Mouse (Mus musculus) gastrocnemius, adult 18-20 months (tissue): ENCODE data around the gene Ier5l. TPM values are rescaled to one million over a fixed set of nuclear protein-coding genes. Genes with fewer than 3 reads are reported as not detected.

ENCODE experiments used
- DNase-seq: peaks from one replicate; pipeline ENCODE4 v3.0.0; 2021; ENCODE audit warnings: low spot score
- long read RNA-seq, 2 experiments: library from polyadenylated mRNA; stranded (forward); transcript quantifications; one replicate each; pipeline ENCODE4 v2.0.0; 2021
- total RNA-seq, 2 experiments: library from RNA; stranded (reverse); gene quantifications; 2 replicates each; pipeline ENCODE4 v1.2.3; 2021

The Ier5l gene
- 1 to 10 TPM; 1.0 to 1.7 TPM for total RNA-seq
- long read RNA-seq, experiment 1, partial matches to known transcripts, result 0 of 2 reads
- long read RNA-seq, experiment 1, other reads (novel, unspliced or antisense), result 0 of 2 reads
- long read RNA-seq, experiment 2, result 0 reads

DNA sequence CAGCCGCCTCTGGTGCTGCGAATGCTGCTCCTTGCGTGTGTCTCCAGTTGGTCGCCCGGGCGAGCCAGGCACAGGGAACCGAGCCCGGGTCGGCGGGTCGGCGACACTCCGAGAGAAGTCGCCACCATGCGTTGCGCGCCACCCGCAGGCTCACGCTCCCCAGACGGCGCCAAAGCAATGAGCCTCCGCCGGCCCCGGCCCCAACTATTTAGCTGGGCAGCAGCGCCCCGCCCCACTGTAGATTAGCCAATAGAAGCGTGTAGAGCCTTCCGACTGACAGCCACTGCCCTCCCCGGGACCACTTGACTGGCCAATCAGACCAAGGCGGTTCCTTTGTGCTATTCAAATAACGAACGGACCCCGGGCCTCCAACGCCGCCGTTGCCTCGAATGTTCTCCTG, at the start of gene Ier5l:
Ier5l (minus strand) TSS at position 181 of the 400 bp plus-strand sequence.
- peak; percentile 96 for DNase-seq

- no peak for DNase-seq
Measured at GRCm38 (mm10) chr2:30523727-30524126, 49.7 kb upstream of the Ier5l start.

DNA sequence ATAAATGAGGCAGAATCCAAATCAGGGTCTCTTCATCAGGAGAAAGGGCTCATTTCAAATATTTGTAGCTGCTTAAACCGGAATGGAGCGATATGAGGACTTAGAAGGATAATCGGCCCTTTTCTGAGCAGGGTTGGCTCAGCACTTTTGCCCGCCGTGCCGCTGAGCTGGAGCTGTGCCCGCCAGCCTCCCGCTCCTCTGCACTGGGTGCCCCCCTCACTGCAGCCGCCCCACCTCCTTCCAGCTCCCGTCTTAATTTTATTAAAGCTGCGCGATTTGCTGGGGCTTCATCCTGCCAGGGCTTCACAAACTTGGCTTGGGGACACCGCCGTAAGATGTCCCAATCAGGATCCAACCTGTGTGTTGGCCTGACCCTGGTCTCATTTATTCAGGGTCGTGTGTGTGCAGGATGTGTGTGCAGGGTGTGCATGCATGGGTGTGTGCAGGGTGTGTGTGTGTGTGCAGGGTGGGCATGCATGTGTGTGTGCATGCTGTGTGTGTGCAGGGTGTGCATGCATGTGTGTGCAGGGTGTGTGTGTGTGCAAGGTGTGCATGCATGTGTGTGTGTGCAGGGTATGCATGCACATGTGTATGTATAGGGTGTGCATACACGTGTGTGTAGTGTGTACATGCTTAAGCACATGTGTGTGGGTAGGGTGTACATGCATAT, 36.8 kb upstream of the Ier5l start:
- DNase-seq, result no peak

DNA sequence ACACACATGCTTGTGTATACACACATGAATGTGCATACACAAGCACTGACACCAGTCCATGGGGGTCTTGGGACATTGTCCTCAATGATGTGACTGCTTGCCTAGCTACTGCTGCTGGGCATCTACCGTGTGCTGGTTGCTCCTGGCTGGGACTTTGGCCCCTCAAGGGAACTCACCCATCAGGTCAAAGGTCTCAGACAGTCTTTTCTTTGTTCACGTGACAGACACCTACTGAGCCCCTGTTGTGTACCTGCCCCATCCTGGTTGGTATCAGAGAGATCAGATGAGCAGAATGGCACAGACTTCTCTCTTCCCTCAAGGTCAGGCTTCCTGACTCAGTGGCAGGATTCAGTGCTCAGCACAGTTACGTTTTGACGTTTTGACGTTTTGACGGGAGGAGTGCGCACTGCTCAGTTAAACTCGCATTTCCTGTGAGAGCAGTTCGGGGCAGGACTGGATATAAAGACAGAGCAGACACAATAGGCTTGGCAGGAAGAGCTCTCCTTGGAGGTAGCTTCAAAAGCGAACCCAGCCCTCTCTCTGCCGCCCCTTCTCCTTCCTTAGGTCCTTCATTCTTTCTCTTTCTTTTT, 33.2 kb upstream of the Ier5l start:
- no peak for DNase-seq

- no peak for DNase-seq
Measured at GRCm38 (mm10) chr2:30503677-30504621, 29.9 kb upstream of the Ier5l start.

GRCm38 (mm10) chr2:30501701-30502100, 27.7 kb upstream of the Ier5l start:
- DNase-seq, result no peak

DNA sequence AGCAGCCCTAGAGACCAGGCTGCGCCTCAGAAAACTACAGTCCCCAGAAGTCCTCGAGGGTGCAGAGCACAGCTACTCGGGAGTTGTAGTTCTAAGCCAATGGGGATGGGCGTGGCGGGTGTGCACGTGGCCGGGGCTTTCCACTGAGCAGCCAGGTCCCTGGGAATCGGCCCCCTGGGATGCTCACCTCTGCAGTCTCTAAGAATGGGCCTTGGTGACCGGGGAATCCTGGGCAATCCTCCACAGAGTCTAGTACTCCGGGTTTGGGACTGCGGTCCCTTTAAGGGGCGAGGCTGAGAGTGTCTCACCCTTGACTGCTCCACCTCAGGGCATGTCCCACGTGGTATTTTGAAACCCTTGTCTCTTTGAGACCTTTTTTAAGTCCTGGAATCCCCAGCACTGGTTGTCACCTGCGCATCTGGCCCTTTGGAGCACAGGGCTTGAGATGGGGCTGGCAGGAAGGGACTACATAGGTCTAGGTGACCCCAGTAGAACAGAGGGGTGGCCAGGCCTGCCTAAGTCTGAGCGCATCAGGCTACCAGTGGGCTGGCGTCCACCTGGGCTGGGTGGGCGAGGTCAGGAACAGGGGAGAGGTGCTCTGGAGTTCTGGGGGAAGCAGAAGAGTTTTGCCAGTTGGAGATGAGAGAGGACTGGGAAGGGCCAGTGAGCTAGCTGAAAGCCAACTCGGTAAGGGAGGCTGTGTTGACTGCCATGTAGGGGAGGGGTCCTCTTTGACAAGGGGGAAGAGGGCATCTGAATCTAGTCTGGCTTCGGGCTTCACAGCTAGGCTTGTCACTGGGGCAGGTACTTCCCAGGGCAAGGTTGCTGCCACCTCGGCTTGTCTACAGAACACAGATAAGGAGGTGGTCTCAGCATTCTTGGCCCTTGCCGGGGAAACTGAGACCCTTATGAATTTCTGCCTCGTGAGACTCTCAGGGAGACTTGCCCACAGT, 22.2 kb upstream of the Ier5l start:
- peak; percentile 77 for DNase-seq

DNA sequence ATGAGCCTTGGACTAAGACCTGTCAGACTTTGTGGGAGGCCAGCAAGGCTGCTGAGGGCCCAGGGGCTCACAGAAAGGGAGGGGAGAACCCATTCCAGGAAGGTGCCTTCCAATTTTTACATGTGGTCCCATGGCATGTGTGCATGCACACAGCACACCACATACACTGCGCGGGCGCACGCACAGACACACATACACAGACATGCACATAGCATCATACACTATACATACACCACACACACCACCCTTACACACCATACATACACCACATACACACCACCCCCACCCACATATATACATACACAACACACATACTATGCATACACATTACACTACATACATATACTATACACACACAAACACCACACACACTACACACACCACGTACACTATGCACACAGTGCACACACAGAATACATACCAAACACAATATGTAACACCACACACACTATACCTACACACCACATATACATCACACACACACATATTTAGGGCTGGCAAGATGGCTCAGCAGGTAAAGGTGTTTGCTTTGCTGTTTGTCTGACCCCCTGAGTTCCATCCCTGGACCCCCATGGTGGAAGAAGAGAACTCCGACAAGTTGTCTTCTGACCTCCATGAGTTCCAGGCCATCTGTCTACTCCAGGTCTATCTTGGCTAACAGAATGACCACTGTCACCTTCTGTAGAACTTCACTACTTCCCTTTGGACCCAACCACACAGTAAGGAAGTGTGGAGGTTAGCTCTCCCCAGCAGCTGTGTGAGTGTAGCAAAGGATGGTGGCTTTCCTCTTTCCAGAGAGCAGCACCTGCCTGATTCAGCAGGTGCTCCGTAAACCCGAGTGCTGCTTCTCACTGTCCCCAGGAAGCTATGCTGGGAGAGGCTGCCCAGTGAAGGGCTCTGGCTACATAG, 21.2 kb upstream of the Ier5l start:
- DNase-seq, result no peak

GRCm38 (mm10) chr2:30490384-30490783, 16.4 kb upstream of the Ier5l start:
- no peak for DNase-seq

DNA sequence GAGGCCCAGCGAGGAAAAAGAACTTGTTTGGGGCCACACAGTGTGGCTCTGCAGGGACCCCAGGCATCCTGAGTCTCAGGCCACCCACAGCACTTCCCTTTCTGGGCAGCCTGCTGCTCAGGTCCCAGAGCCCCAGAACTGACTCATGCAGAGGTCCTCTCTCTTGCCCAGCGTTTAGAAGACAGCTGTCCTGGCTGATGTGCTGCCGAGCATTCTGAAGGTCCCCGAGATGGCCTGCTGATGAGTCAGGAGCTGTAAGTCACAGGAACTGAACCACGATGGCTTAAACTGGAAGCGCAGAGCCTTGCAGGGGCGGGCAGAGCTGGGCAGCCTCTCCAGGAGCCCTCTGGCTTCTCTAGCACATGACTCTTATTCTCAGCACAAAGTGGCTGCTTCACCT, 13.6 kb upstream of the Ier5l start:
- peak; percentile 40 for DNase-seq

- no peak for DNase-seq
Measured at GRCm38 (mm10) chr2:30478526-30478925, 4.5 kb upstream of the Ier5l start.

DNA sequence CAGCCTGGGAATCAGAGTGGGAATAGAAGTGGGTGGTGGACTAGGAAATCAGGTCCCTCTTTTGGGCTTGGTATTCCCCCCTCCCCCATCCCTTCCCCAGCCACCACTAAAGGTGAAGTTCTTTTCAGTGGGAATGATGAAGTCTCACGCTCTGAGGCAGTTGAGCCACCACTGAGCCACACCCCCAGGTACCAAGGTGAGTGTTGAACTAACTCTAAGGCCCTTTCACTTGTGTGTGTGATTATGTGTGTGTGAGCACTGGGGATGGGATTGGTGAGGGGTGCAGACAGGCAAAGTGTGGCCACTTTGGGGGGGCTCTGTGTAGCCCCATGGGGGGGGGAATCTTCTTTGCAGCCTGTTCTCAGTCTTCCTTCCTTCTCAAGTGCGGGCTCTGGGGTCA, 2.2 kb upstream of the Ier5l start:
- no peak for DNase-seq

DNA sequence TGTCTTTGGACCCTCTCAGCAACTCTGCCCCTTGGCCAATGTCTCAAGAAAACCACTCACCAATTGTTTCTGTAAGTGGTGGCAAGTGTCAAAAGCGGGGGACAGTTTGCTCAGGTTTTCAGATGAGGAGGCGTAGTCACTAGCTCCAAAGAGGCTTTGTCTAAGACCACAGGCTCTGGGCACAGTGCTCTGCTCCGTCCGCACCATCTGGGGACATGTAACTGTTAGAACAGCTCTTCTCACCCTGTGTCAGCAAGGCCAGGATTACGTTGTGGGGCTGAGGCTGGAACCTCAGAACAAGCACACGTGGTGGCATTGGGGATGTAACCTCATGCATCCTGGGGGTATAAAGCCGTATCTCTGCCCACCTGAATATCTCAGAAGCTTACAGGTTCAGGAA, 1.4 kb upstream of the Ier5l start:
- DNase-seq, result no peak

DNA sequence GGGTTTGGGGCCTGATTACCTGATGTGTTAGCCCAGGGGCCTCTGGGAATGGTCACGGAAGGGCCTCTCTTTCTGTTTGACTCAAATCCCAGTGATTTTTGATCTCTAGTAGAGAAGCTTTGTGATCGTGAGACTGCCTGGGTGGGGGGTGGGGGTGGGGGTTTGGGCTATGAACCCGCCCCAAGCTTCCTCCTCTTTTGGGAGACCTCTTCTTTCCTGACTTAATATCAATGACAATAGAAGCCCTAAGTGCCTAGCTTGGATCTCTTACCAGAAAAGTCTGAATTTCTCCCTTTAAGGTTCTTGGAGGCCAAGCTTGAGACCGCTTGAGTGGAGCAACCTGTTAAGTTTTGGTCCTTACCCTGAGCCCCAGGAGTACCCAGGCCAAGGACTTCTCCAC, 757 bp upstream of the Ier5l start:
- DNase-seq, result no peak

- DNase-seq, result no peak
Measured at GRCm38 (mm10) chr2:30473431-30474031, 488 bp downstream of the Ier5l start.

GRCm38 (mm10) chr2:30472731-30473351, 1.2 kb downstream of the Ier5l start:
- DNase-seq, result peak; percentile 47

DNA sequence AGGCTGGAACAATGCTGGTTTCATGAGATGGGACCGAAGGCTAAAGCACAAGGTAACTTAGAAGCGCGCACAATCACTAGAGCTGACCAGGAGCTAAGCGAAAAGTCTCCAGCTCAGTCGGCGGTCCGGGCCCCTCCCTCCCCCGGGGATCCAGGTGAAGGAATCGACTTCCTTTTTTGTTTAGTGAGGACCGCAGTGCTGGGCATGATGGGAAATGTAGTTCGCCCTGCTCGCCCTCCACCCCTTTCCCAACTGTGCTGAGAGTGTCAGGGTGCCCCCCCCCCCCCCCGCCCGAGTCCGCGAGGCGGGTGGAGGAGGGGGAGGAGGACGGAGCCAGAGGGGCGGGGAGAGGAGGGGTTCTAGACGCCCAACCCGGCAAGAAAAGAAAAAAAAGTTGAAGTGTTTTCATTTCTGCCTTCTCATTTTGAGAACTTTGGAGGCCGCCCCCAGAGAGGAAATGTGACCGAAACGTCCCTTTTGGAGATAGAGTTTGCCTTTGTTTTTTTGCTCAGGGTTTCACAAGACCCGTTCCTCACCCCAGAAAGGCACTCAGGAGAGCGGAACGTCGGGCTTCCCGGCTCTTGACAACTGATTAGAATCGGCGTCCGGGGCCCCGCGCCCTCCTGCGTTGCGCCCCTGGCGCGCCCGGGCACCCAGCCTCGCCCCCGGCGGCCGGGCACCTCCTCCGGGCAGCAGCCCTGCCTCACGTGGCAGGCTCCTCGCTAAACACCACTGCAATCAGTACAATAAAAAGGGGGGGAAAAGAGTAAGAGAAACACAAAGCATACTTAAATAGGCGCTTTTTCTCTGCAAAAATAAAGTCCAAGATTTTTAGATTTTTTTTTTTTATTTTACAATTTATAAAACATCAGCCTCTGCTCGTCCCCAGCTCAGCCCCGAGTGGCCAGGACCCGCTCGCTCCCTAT, 2.0 kb downstream of the Ier5l start:
- DNase-seq, result peak; percentile 88

DNA sequence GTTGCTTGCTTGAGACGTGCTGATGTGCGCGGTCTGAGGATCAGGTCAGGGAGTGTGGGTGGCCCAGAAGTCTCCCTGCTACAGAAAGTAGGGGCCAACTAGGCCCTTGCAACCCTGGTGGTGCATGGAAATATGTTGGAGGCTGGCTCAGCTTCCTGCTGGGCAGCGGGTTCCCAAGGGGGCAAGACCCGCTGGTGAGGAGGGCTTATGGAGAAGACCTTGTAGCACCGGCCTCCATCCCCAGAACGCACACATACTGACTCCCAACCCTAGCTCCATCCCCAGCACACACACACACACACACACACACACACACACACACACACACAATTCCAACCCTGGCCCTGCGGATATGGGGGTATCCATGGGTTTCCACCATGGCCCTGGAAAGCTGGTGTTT, 3.0 kb downstream of the Ier5l start:
- DNase-seq, result no peak
